Mouse (Mus musculus): ENCODE data around the gene Dkk3.

GRCm38 (mm10) chr7:112121866-112122500 is 36.9 kb downstream of the Dkk3 start:
- TF ChIP-seq CTCF (IDR thresholded peaks at IDR 0.05; ENCODE audit: borderline replicate concordance, insufficient read depth, low read length) (no peak), POLR2A (IDR thresholded peaks at IDR 0.05; ENCODE audit: low read depth, low read length) (no peak)
